Mouse (Mus musculus): Measurements from ENCODE around the gene 1700123K08Rik.
A peak's percentile ranks its signal among the peaks of the same experiment; 100 is the strongest.
"Not testable (repeated sequence)": the region's sequence is repeated elsewhere in the genome, so short reads cannot be mapped to it uniquely, and the experiment has no call there.

1700123K08Rik gene

GRCm38 (mm10) chr5:138564612-138565011 lies at the start of gene 1700123K08Rik:
1700123K08Rik (minus strand) TSS chr5:138564712.
- DNase-seq, result not testable (repeated sequence)

GRCm38 (mm10) chr5:138587396-138587795 lies 22.9 kb upstream of the 1700123K08Rik start:
- DNase-seq, result no peak

GRCm38 (mm10) chr5:138571623-138572022 lies 7.1 kb upstream of the 1700123K08Rik start:
- DNase-seq, result peak; percentile 9 to 23

GRCm38 (mm10) chr5:138552718-138553117 lies 11.8 kb downstream of the 1700123K08Rik start:
- DNase-seq, result no peak

- no peak for DNase-seq
Observed at GRCm38 (mm10) chr5:138532491-138532890, 32.0 kb downstream of the 1700123K08Rik start.
